Mouse (Mus musculus): Measurements from ENCODE around the gene Tpra1.

DNA sequence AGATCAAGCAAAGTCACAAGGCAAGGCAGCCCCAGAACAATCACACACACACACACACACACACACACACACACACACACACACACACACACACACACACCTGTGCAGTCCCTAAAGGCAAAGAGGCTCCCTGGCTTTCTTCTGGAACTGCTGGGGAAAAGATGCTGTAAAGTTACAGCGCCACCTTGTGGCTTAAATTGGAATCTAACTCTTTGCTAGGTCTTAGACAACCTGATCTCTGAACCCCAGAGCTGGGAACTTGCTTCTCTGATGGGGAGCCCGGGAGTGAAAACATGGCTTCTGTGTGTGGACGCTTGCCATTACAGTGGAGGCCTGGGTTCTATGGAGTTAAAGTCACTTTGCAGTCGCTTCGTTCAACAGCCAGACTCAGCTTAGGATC is 46.4 kb upstream of the Tpra1 start:
- TF ChIP-seq EP300 (IDR thresholded peaks at IDR 0.05; ENCODE audit: low read depth) (no peak), CTCF (IDR thresholded peaks at IDR 0.05; ENCODE audit: low read depth) (peak; percentile 90)
